Mouse (Mus musculus) CH12.LX (cell line): ENCODE results near the gene Thoc3. TPM values are rescaled to one million over a fixed set of nuclear protein-coding genes. Genes with fewer than 3 reads are reported as not detected.

ENCODE experiments used
- DNase-seq: peaks from one replicate; pipeline ENCODE4 v3.0.0-alpha.2; 2013; ENCODE audit errors: extremely low read depth
- H3K27ac ChIP-seq: 2 replicates; pipeline ENCODE4 v1.5.1; 2012; ENCODE audit warnings: low read depth, mild to moderate bottlenecking, control low read depth, moderate library complexity; ENCODE audit not compliant: insufficient read depth
- H3K27me3 ChIP-seq: replicated peaks from 2 replicates; pipeline ENCODE3; 2012; ENCODE audit warnings: inconsistent platforms
- H3K36me3 ChIP-seq, 2 experiments: replicated peaks in 1 of 2; 2 replicates each; pipeline versions ENCODE3 to v1.6.1; 2012; ENCODE audit warnings: inconsistent platforms in 1 of 2, low read length in 1 of 2, mild to moderate bottlenecking in 1 of 2, mixed read lengths in 1 of 2, moderate library complexity in 1 of 2; ENCODE audit not compliant: control insufficient read depth in 1 of 2, insufficient read depth in 1 of 2
- H3K4me1 ChIP-seq, 2 experiments: 2 replicates each; pipeline ENCODE4 v1.6.1; 2012; ENCODE audit warnings: inconsistent platforms in 1 of 2, moderate library complexity in 1 of 2; ENCODE audit not compliant: insufficient read depth in 2 of 2, control insufficient read depth in 1 of 2
- H3K4me2 ChIP-seq: 2 replicates; pipeline ENCODE4 v1.6.1; 2012; ENCODE audit warnings: low read depth, mild to moderate bottlenecking, control low read depth; ENCODE audit not compliant: poor library complexity, insufficient read depth, severe bottlenecking
- H3K4me3 ChIP-seq, 3 experiments: fragments of 150-350 bp in 1 of 3; sonication (generic) in 1 of 3; replicated peaks in 1 of 3; 2 replicates each; pipeline versions ENCODE3 to v1.5.1; 2011 to 2012; ENCODE audit warnings: low read depth in 2 of 3, low read length in 2 of 3, mild to moderate bottlenecking in 2 of 3, moderate library complexity in 2 of 3, control low read depth in 1 of 3, improper control_type of control experiment in 1 of 3, inconsistent platforms in 1 of 3, mixed read lengths in 1 of 3; ENCODE audit not compliant: poor library complexity in 1 of 3
- H3K79me2 ChIP-seq: replicated peaks from 2 replicates; pipeline ENCODE4 v1.6.1; 2012; ENCODE audit warnings: mild to moderate bottlenecking, moderate library complexity; ENCODE audit not compliant: control insufficient read depth, poor library complexity, insufficient read depth, severe bottlenecking; ENCODE audit errors: extremely low read depth
- H3K9ac ChIP-seq: 2 replicates; pipeline ENCODE4 v1.6.1; 2012; ENCODE audit warnings: low read depth, mild to moderate bottlenecking, control low read depth, moderate library complexity; ENCODE audit not compliant: insufficient read depth
- H3K9me3 ChIP-seq: replicated peaks from 2 replicates; pipeline ENCODE3; 2012; ENCODE audit warnings: low read length, inconsistent platforms, mixed read lengths
- BHLHE40 ChIP-seq: IDR thresholded peaks from 2 replicates; pipeline ENCODE4 v1.6.1; 2011; ENCODE audit warnings: mild to moderate bottlenecking, low read depth, low read length, improper control_type of control experiment
- CHD1 ChIP-seq: IDR thresholded peaks from 2 replicates; pipeline ENCODE4 v1.6.1; 2012; ENCODE audit warnings: low read depth, low read length, improper control_type of control experiment, inconsistent platforms
- CHD2 ChIP-seq: IDR thresholded peaks from 2 replicates; pipeline ENCODE4 v1.6.1; 2011; ENCODE audit warnings: low read length, improper control_type of control experiment
- E2F4 ChIP-seq: IDR thresholded peaks from 2 replicates; pipeline ENCODE4 v1.6.1; 2011; ENCODE audit warnings: low read depth, low read length, improper control_type of control experiment; ENCODE audit not compliant: insufficient replicate concordance
- ELF1 ChIP-seq: IDR thresholded peaks from 2 replicates; pipeline ENCODE4 v1.6.1; 2014; ENCODE audit warnings: low read depth, mild to moderate bottlenecking, inconsistent platforms, low read length, improper control_type of control experiment
- GABPA ChIP-seq: IDR thresholded peaks from 2 replicates; pipeline ENCODE4 v1.6.1; 2012; ENCODE audit warnings: low read depth, low read length, improper control_type of control experiment, inconsistent platforms; ENCODE audit not compliant: insufficient replicate concordance
- IRF4 ChIP-seq: IDR thresholded peaks from 2 replicates; pipeline ENCODE4 v1.6.1; 2014; ENCODE audit warnings: low read depth, mild to moderate bottlenecking, inconsistent platforms, low read length, improper control_type of control experiment
- JUN ChIP-seq: IDR thresholded peaks from 2 replicates; pipeline ENCODE4 v1.6.1; 2011; ENCODE audit warnings: low read depth, mild to moderate bottlenecking, low read length, improper control_type of control experiment, moderate library complexity; ENCODE audit not compliant: insufficient read depth
- JUND ChIP-seq: conservative IDR thresholded peaks from 2 replicates; pipeline ENCODE4 v1.6.1; 2011; ENCODE audit warnings: low read depth, low read length, improper control_type of control experiment
- KAT2A ChIP-seq: IDR thresholded peaks from 2 replicates; pipeline ENCODE4 v1.6.1; 2012; ENCODE audit warnings: low read length, improper control_type of control experiment, inconsistent platforms; ENCODE audit not compliant: insufficient replicate concordance
- MAFK ChIP-seq: IDR thresholded peaks from 2 replicates; pipeline ENCODE4 v1.6.1; 2011; ENCODE audit warnings: low read length, improper control_type of control experiment; ENCODE audit not compliant: insufficient replicate concordance
- MAZ ChIP-seq: IDR thresholded peaks from 2 replicates; pipeline ENCODE4 v1.6.1; 2012; ENCODE audit warnings: low read depth, mild to moderate bottlenecking, inconsistent platforms, low read length, improper control_type of control experiment, moderate library complexity
- MXI1 ChIP-seq: IDR thresholded peaks from 2 replicates; pipeline ENCODE4 v1.6.1; 2011; ENCODE audit warnings: mild to moderate bottlenecking, low read depth, low read length, improper control_type of control experiment
- MYC ChIP-seq: IDR thresholded peaks from 2 replicates; pipeline ENCODE4 v1.6.1; 2011; ENCODE audit warnings: low read depth, mild to moderate bottlenecking, improper control_type of control experiment, low read length
- NELFE ChIP-seq: IDR thresholded peaks from 2 replicates; pipeline ENCODE4 v1.6.1; 2011; ENCODE audit warnings: low read depth, low read length, improper control_type of control experiment
- NRF1 ChIP-seq: IDR thresholded peaks from 2 replicates; pipeline ENCODE4 v1.6.1; 2014; ENCODE audit warnings: low read depth, mild to moderate bottlenecking, inconsistent platforms, low read length, improper control_type of control experiment, moderate library complexity
- PAX5 ChIP-seq: IDR thresholded peaks from 2 replicates; pipeline ENCODE4 v1.6.1; 2012; ENCODE audit warnings: low read length, inconsistent platforms, mixed read lengths
- POLR2A ChIP-seq: IDR thresholded peaks from 2 replicates; pipeline ENCODE4 v1.6.1; 2011; ENCODE audit warnings: low read depth, mild to moderate bottlenecking, improper control_type of control experiment, low read length
- ZKSCAN1 ChIP-seq: IDR thresholded peaks from 2 replicates; pipeline ENCODE4 v1.6.1; 2012; ENCODE audit warnings: low read depth, inconsistent platforms, low read length, improper control_type of control experiment, borderline replicate concordance
- ZMIZ1 ChIP-seq: IDR thresholded peaks from 2 replicates; pipeline ENCODE4 v1.6.1; 2012; ENCODE audit warnings: low read depth, mild to moderate bottlenecking, inconsistent platforms, low read length, improper control_type of control experiment
- dilution Hi-C: fragments of 300-500 bp; cut with MboI; formaldehyde crosslinking; loops from 2 replicates; pipeline ENCODE4 v1.14.3; 2020; ENCODE audit warnings: low sequenced_read_pairs; ENCODE audit not compliant: extremely low pct_unique_long_range_greater_than_20kb, extremely low pct_ligation_motif_present
- in situ Hi-C: fragments of 300-500 bp; cut with MboI; formaldehyde crosslinking; loops from 3 replicates; pipeline ENCODE4 v1.14.3; 2019; ENCODE audit warnings: low sequenced_read_pairs, low pct_ligation_motif_present, low pct_unique_long_range_greater_than_20kb, mixed read lengths
- polyA plus RNA-seq: library from polyadenylated mRNA; unstranded; fragments of >175 nt; gene quantifications from 2 replicates; pipeline ENCODE4 v1.2.1, GENCODE M21; 2012; ENCODE audit warnings: low read depth; ENCODE audit not compliant: insufficient read length
- total RNA-seq, 2 experiments: library from RNA; depleted of rRNA; stranded (reverse); fragments of 300-350 nt in 1 of 2; fragments of >200 nt in 1 of 2; gene quantifications; 2 replicates each; pipeline ENCODE4 v1.2.3; 2012 to 2014

Gene Thoc3
- total and polyA plus RNA-seq, 3 experiments: 72.1 to 93.1 (median 77.5) TPM

- H3K79me2 ChIP-seq: no peaks in the 10 kb centered on the region
Observed at GRCm38 (mm10) chr13:54431161-54431560, 37.5 kb downstream of the Thoc3 start.

GRCm38 (mm10) chr13:54430051-54430450, 38.6 kb downstream of the Thoc3 start:
- DNase-seq: no peak
- Histone ChIP-seq H3K36me3 (no peaks in the 10 kb centered on the region), H3K4me3 (no peak overlapping the region), H3K9ac (no peak overlapping the region), H3K79me2 (no peaks in the 10 kb centered on the region), H3K9me3 (no peaks in the 10 kb centered on the region), H3K4me2 (no peak overlapping the region), H3K27me3 (peaks cover 4% of the 10 kb centered on the region), H3K4me1 (peaks cover 0 to 22% of the 10 kb centered on the region in 2 experiments; a peak in 2 of 4 replicates), H3K27ac (no peak overlapping the region)
- dilution Hi-C loops: no loop called here
- in situ Hi-C loops: no loop called here
- no peak for TF ChIP-seq JUN

More at GRCm38 (mm10) chr13:54431161-54431560, 37.5 kb downstream of the Thoc3 start:
- dilution Hi-C loops (no loop called here), in situ Hi-C loops (no loop called here)
- no peak for DNase-seq
- no peak overlapping the region for H3K9ac ChIP-seq
- no peaks in the 10 kb centered on the region for H3K36me3 ChIP-seq
- H3K9me3 ChIP-seq: no peaks in the 10 kb centered on the region
- peaks cover 4% of the 10 kb centered on the region for H3K27me3 ChIP-seq
- H3K4me1 ChIP-seq: peaks cover 0 to 14% of the 10 kb centered on the region in 2 experiments; a peak in 2 of 4 replicates
- H3K27ac ChIP-seq: no peak overlapping the region
- no peak for TF ChIP-seq IRF4
- TF ChIP-seq MYC: no peak
- no peak for TF ChIP-seq BHLHE40
- no peak for TF ChIP-seq POLR2A
- TF ChIP-seq ZMIZ1: no peak
- no peak for TF ChIP-seq NELFE
- no peak for TF ChIP-seq JUND
- no peak for TF ChIP-seq JUN
- no peak for TF ChIP-seq E2F4
- no peak for TF ChIP-seq NRF1
- TF ChIP-seq ZKSCAN1: no peak
- no peak for TF ChIP-seq GABPA
- no peak for TF ChIP-seq CHD2
- no peak for TF ChIP-seq CHD1
- no peak for TF ChIP-seq MAZ
- TF ChIP-seq MAFK: no peak
- TF ChIP-seq KAT2A: no peak
- TF ChIP-seq PAX5: no peak
- no peak for TF ChIP-seq ELF1
- no peak for TF ChIP-seq MXI1
- H3K4me3 ChIP-seq: no peak overlapping the region
- H3K4me2 ChIP-seq: no peak overlapping the region
